Mouse (Mus musculus) bone marrow macrophage, adult 2 months (primary cell): ENCODE data around the gene Wdr47.

Experiments
- CTCF ChIP-seq: IDR thresholded peaks from 2 replicates; pipeline ENCODE4 v1.5.1; 2012; ENCODE audit warnings: low read depth, mild to moderate bottlenecking, low read length, moderate library complexity
- POLR2A ChIP-seq: IDR thresholded peaks from 2 replicates; pipeline ENCODE4 v1.6.1; 2012; ENCODE audit warnings: mild to moderate bottlenecking, low read depth, low read length, borderline replicate concordance

DNA sequence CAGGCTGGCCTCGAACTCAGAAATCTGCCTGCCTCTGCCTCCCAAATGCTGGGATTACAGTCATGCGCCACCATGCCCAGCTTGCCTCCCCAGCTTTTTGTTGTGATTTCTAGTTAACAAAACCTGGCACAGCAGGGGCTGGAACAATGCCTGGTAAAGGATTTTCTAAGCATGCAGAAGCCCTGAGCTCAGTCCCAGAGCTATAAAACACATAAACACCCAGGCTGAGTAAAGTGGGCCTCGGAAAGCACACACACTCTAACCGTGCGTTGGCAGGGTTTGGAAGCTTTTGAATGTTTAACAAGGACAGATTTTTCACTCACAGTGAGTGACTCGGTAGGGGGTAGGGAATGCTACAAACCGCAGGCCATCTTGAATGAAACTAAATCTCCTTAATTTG is 55.0 kb downstream of the Wdr47 start:
- TF ChIP-seq POLR2A (no peak), CTCF (no peak)
